Mouse (Mus musculus) induced T-regulatory cell, adult 2 months (primary cell): Measurements from ENCODE around the gene Nrbp1.

Experiments used
- DNase-seq: peaks from one replicate; pipeline ENCODE4 v3.0.0-alpha.2; 2012; ENCODE audit warnings: low read depth

Gene Nrbp1

GRCm38 (mm10) chr5:31240637-31241521 is at the start of gene Nrbp1, which contains the start of gene Gm9970:
Nrbp1 (plus strand) TSS chr5:31240864.
Gm9970 (minus strand) TSS chr5:31241232.
- DNase-seq, result peak; percentile 97

DNA sequence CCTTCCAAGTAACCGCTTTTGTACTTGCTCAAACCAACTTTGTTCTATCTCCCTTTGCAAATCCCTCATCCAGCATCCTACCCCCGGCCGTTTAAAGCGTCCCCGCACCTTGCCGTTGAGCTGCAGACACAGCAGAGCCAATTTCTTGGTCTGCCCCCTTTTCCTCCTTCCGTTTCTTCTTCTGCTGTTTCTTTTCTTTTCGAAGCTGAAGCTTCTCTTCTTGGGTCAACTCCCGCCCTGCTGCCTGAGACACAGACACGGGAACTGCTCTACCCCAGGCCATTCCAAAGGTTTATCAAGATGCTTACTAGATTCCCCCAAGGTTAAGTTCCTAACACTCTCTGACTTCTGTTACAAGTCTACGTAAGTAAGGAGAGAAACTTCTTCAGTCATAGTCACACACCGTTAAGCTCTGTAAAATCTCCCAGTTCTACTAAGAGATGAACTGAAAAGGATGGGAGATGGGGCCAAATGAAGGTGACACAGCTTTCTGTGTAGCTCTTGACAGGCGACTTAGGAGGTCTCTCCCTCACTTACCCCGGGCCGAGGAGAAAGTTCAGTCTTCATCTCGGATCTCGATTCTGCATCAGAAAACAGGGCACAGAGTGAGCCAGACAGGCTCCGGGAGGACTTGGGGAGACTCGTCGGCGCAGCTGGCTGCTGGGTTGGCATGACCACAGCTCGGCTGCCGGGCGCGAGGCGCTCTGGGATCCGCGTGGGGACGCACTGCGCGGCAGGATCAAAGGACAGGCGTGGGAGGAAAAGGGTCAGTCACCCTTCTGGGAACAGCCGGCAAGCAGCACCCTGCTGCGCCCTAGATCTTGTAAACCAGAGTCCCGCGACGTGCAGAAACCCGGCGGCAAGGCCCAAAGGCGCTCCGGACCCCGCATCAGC is 48.4 kb upstream of the Nrbp1 start:
- DNase-seq, result no peak

GRCm38 (mm10) chr5:31192939-31193630 is 47.6 kb upstream of the Nrbp1 start, which contains the start of the genes Snx17 and Eif2b4:
Snx17 (plus strand) TSS chr5:31193227.
Eif2b4 (minus strand) TSS chr5:31193430.
- peak; percentile 99 for DNase-seq

DNA sequence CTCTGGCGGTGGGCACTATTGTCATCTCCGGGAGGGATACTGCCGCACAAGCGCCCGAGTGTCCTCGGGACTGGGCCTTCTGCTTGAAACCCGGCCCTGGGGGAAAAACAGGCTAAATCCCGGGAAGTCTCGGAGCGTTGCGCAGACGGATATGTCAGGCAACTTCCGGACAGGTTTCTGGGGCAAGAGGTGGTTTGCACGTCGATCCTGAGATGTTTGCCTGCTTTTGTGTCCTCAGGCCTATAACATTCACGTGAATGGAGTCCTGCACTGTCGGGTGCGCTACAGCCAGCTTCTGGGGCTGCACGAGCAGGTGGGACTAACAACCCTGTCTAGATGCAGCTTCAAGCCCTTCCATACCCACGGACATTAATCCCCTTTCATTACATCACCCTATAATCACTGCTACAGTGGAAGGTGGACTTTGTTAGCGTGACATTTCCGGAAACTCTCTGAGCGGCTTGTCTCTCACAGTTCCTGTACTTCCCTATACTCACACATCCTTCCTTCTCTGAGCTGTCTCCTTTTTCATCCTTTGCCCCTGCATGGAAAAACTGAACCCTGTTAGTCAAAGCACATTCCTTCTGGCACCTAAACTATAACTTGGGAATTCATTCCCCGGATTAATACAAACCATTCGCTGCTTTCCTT is 46.9 kb upstream of the Nrbp1 start:
- peak; percentile 60 for DNase-seq

DNA sequence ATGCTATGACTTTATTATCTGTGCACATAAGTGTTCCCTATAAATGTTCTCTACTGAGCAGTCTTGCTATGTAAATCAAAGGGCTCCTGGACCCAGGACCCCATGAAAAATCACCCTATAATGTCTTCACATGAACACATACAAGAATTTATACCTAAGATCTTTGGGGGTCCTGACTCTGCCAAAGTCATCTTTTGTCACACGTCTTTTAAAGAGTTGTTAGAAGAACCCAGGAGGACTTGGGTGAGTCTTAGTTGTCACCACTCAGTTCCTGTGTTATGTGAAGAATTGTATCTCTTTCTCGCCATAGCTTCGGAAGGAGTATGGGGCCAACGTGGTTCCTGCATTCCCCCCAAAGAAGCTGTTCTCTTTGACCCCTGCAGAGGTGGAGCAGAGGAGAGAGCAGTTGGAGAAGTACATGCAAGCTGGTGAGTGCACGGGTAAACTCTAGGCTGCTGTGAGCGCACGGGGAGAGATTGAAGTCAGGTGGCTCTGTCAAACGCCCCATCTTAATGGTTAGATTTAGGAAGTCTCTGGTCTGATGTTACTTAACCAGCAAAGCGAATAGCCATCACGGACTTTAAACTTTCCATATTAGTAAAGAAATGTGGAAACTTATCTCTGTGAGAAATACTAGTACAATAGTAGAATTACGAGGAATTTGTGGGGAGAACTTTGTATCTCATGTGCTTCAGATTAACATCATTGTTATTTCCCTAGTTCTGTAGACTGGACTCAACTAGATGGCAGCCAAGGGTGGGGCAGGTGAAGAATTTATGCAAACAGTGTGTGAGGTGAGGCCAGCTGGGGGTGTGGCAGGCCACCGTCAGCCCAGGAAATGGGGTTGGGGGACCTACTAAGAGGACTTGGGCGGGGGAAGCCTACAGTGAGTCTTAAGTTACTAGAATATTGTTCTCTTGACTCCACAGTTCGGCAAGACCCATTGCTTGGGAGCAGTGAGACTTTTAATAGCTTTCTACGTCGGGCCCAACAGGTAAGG is 45.9 kb upstream of the Nrbp1 start:
- no peak for DNase-seq

GRCm38 (mm10) chr5:31195671-31196070 is 45.0 kb upstream of the Nrbp1 start:
- DNase-seq, result no peak

GRCm38 (mm10) chr5:31196207-31196606 is 44.5 kb upstream of the Nrbp1 start:
- no peak for DNase-seq

DNA sequence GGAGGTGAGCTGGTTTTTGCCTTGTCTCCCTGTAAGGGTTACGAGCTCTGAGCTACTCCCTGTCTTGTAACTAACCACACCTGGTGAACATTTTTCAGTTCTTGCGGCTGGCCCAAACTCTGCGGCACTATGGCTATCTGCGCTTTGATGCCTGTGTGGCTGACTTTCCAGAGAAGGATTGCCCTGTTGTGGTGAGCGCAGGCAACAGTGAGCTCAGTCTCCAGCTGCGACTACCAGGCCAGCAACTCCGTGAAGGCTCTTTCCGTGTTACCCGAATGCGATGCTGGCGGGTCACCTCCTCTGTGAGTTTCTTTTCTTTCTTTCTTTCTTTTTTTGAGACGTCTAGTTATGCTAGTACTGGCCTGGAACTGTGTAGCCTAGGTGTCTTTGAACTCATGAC is 43.6 kb upstream of the Nrbp1 start:
- DNase-seq, result no peak

GRCm38 (mm10) chr5:31198170-31198569 is 42.5 kb upstream of the Nrbp1 start:
- no peak for DNase-seq

- DNase-seq, result no peak
These were observed 41.9 kb upstream of the Nrbp1 start for GRCm38 (mm10) chr5:31198616-31199320.

DNA sequence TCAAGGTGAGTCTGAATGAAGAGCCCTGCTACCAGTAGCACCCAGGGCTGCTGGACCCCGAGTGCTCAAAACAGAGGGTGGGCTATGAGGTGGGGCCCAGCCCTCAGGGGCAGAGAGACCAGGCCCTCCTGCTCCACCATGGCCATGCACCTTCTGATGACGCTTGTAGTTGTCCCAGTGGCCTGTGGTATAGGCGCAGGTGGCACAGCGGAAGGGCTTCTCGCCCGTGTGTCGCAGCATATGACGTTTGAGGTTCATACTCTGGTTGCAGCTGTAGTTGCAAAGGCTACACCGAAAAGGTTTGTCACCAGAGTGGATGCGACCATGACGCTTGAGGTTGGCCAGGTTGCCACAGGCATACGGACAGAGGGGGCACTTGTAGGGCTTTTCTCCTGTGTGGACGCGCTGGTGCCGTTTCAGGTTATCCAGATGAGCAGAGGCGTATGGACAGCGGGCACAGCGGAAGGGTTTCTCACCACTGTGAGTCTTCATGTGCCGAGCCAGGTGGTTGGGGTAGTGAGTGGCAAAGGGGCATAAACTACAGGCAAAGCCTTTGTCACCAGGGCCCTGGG is 41.3 kb upstream of the Nrbp1 start:
- no peak for DNase-seq

DNA sequence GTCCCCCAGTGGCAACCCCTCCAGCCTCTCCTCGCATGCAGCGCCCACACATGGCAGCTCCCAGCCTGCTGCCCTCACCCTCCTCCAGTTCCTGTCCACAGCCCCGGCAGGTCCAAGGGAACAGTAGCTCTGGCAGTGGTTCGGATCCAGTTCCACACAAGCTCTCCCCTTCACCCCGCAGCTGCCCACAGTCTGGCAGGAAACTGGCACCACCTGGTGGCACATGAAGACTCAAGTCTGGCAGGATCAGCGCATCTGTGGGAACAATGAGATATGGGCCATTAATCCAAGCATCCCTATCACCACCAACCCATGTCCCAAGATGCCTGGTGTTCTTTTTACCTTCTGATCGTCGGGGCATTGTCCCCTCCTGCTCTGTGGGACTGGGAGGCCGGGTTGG is 40.8 kb upstream of the Nrbp1 start:
- no peak for DNase-seq

- DNase-seq, result peak; percentile 21
These were observed 40.3 kb upstream of the Nrbp1 start for GRCm38 (mm10) chr5:31200327-31200768.

GRCm38 (mm10) chr5:31201042-31201741 is 39.5 kb upstream of the Nrbp1 start:
- peak; percentile 62 for DNase-seq

- peak; percentile 98 for DNase-seq
These were observed 38.7 kb upstream of the Nrbp1 start, which contains the start of gene Zfp513 for GRCm38 (mm10) chr5:31201742-31202590. Zfp513 (minus strand) TSS chr5:31202303.

GRCm38 (mm10) chr5:31202933-31203332 is 37.7 kb upstream of the Nrbp1 start:
- DNase-seq, result peak; percentile 20

DNA sequence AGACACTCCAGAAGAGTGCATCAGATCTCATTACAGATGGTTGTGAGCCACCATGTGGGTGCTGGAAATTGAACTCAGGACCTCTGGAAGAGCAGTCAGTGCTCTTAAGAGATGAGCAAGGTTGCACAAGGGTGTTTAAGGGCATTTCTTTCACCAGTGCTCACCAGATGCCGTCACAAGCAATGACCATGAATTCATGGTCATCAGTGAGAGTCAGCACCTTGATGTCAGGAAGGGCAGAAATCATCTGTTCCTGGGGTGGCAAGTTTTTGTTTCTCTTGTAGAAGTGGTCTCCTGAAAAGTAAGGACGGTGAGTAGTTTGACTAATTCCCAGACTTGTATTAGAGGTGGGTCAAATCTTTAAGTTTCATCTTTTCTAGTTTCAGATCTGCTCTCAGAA is 36.8 kb upstream of the Nrbp1 start:
- no peak for DNase-seq
